Mouse (Mus musculus): ENCODE measurements around the gene Grik3. TPM values are rescaled to one million over a fixed set of nuclear protein-coding genes. Genes with fewer than 3 reads are reported as not detected.

The Grik3 gene
- polyA plus RNA-seq, 1 experiment from 2014 or later = 8.0 TPM

GRCm38 (mm10) chr4:125700331-125700730 lies 209.8 kb downstream of the Grik3 start:
- H3K4me3 ChIP-seq (replicated peaks; ENCODE audit: low read length) = no peak overlapping the region
- H3K4me1 ChIP-seq (replicated peaks; ENCODE audit: control insufficient read depth, insufficient read depth, low read length) = peaks cover 72% of the 10 kb centered on the region
- H3K9ac ChIP-seq (replicated peaks; ENCODE audit: low read depth, low read length) = no peak overlapping the region
- no peak overlapping the region for H3K4me2 ChIP-seq (ENCODE audit: low read length)
- no peak overlapping the region for H3K27ac ChIP-seq (ENCODE audit: low read length)
- no peaks in the 10 kb centered on the region; the same call in 1 of the 2 replicates for H3K27me3 ChIP-seq (replicated peaks; ENCODE audit: control insufficient read depth, insufficient read depth, low read length)
- 0 out of 2 replicates have a peak, but pooled peaks cover 3% of the 10 kb centered on the region for H3K36me3 ChIP-seq (ENCODE audit: control insufficient read depth, insufficient read depth)
- no peaks in the 10 kb centered on the region for H3K9me3 ChIP-seq (ENCODE audit: control insufficient read depth, low read length)
- 35% methylated on average over 8 of the region's 8 CpGs for WGBS
- ATAC-seq = no peak

- Histone ChIP-seq H3K4me2 (ENCODE audit: low read length) (no peak overlapping the region), H3K27me3 (replicated peaks; ENCODE audit: control insufficient read depth, insufficient read depth, low read length) (no peaks in the 10 kb centered on the region), H3K36me3 (ENCODE audit: control insufficient read depth, insufficient read depth) (peaks cover 3% of the 10 kb centered on the region; the same call in 1 of the 2 replicates), H3K9ac (replicated peaks; ENCODE audit: low read depth, low read length) (no peak overlapping the region), H3K9me3 (ENCODE audit: control insufficient read depth, low read length) (no peaks in the 10 kb centered on the region), H3K4me3 (replicated peaks; ENCODE audit: low read length) (no peak overlapping the region), H3K4me1 (replicated peaks; ENCODE audit: control insufficient read depth, insufficient read depth, low read length) (peaks cover 55% of the 10 kb centered on the region), H3K27ac (ENCODE audit: low read length) (peak overlapping the region; percentile 70)
- peak; percentile 89 for ATAC-seq
- 30% methylated on average over 12 of the region's 12 CpGs for WGBS
Measured at GRCm38 (mm10) chr4:125702607-125703309, 212.3 kb downstream of the Grik3 start.

- Histone ChIP-seq H3K9ac (replicated peaks; ENCODE audit: low read depth, low read length) (no peak overlapping the region), H3K27me3 (replicated peaks; ENCODE audit: control insufficient read depth, insufficient read depth, low read length) (no peaks in the 10 kb centered on the region), H3K4me2 (ENCODE audit: low read length) (no peak overlapping the region), H3K4me1 (replicated peaks; ENCODE audit: control insufficient read depth, insufficient read depth, low read length) (peaks cover 49% of the 10 kb centered on the region), H3K36me3 (ENCODE audit: control insufficient read depth, insufficient read depth) (peaks cover 3% of the 10 kb centered on the region; the same call in 1 of the 2 replicates), H3K27ac (ENCODE audit: low read length) (peak overlapping the region; percentile 70), H3K9me3 (ENCODE audit: control insufficient read depth, low read length) (no peaks in the 10 kb centered on the region), H3K4me3 (replicated peaks; ENCODE audit: low read length) (no peak overlapping the region)
- ATAC-seq = no peak
- 20% methylated on average over 4 of the region's 4 CpGs for WGBS
Measured at GRCm38 (mm10) chr4:125703310-125703690, 212.8 kb downstream of the Grik3 start.

GRCm38 (mm10) chr4:125705746-125706145 lies 215.2 kb downstream of the Grik3 start:
- WGBS = 22% methylated on average over 8 of the region's 8 CpGs
- Histone ChIP-seq H3K27ac (ENCODE audit: low read length) (no peak overlapping the region), H3K9me3 (ENCODE audit: control insufficient read depth, low read length) (no peaks in the 10 kb centered on the region), H3K4me2 (ENCODE audit: low read length) (no peak overlapping the region), H3K4me1 (replicated peaks; ENCODE audit: control insufficient read depth, insufficient read depth, low read length) (peaks cover 31% of the 10 kb centered on the region), H3K4me3 (replicated peaks; ENCODE audit: low read length) (no peak overlapping the region), H3K9ac (replicated peaks; ENCODE audit: low read depth, low read length) (no peak overlapping the region), H3K36me3 (ENCODE audit: control insufficient read depth, insufficient read depth) (peaks cover 3% of the 10 kb centered on the region; the same call in 1 of the 2 replicates), H3K27me3 (replicated peaks; ENCODE audit: control insufficient read depth, insufficient read depth, low read length) (no peaks in the 10 kb centered on the region)
- peak; percentile 36; the same call in 1 of the 2 replicates for ATAC-seq

GRCm38 (mm10) chr4:125709716-125710115 lies 219.2 kb downstream of the Grik3 start:
- no peak overlapping the region for H3K9ac ChIP-seq (replicated peaks; ENCODE audit: low read depth, low read length)
- H3K27me3 ChIP-seq (replicated peaks; ENCODE audit: control insufficient read depth, insufficient read depth, low read length) = no peaks in the 10 kb centered on the region
- H3K4me2 ChIP-seq (ENCODE audit: low read length) = no peak overlapping the region
- H3K27ac ChIP-seq (ENCODE audit: low read length) = no peak overlapping the region
- 81% methylated on average over 10 of the region's 10 CpGs for whole genome bisulfite sequencing
- no peak for ATAC-seq
- peaks cover 7% of the 10 kb centered on the region; the same call in 1 of the 2 replicates for H3K4me1 ChIP-seq (replicated peaks; ENCODE audit: control insufficient read depth, insufficient read depth, low read length)
- no peaks in the 10 kb centered on the region for H3K9me3 ChIP-seq (ENCODE audit: control insufficient read depth, low read length)
- H3K4me3 ChIP-seq (replicated peaks; ENCODE audit: low read length) = no peak overlapping the region
- no peaks in the 10 kb centered on the region; the same call in 1 of the 2 replicates for H3K36me3 ChIP-seq (ENCODE audit: control insufficient read depth, insufficient read depth)

- Histone ChIP-seq H3K36me3 (ENCODE audit: control insufficient read depth, insufficient read depth) (no peaks in the 10 kb centered on the region), H3K4me1 (replicated peaks; ENCODE audit: control insufficient read depth, insufficient read depth, low read length) (peaks cover 30% of the 10 kb centered on the region), H3K27ac (ENCODE audit: low read length) (no peak overlapping the region), H3K27me3 (replicated peaks; ENCODE audit: control insufficient read depth, insufficient read depth, low read length) (peaks cover 3% of the 10 kb centered on the region; the same call in 1 of the 2 replicates), H3K4me2 (ENCODE audit: low read length) (no peak overlapping the region), H3K9me3 (ENCODE audit: control insufficient read depth, low read length) (no peaks in the 10 kb centered on the region), H3K9ac (replicated peaks; ENCODE audit: low read depth, low read length) (no peak overlapping the region), H3K4me3 (replicated peaks; ENCODE audit: low read length) (no peak overlapping the region)
- 9% methylated on average over 5 of the region's 6 CpGs for WGBS
- peak; percentile 27; the same call in 1 of the 2 replicates for ATAC-seq
Measured at GRCm38 (mm10) chr4:125717881-125718280, 227.4 kb downstream of the Grik3 start.

GRCm38 (mm10) chr4:125718429-125719140 lies 228.1 kb downstream of the Grik3 start:
- WGBS = 19% methylated on average over 18 of the region's 18 CpGs
- Histone ChIP-seq H3K27me3 (replicated peaks; ENCODE audit: control insufficient read depth, insufficient read depth, low read length) (peaks cover 3% of the 10 kb centered on the region; the same call in 1 of the 2 replicates), H3K36me3 (ENCODE audit: control insufficient read depth, insufficient read depth) (no peaks in the 10 kb centered on the region), H3K9me3 (ENCODE audit: control insufficient read depth, low read length) (no peaks in the 10 kb centered on the region), H3K4me2 (ENCODE audit: low read length) (no peak overlapping the region), H3K4me1 (replicated peaks; ENCODE audit: control insufficient read depth, insufficient read depth, low read length) (peaks cover 30% of the 10 kb centered on the region), H3K27ac (ENCODE audit: low read length) (no peak overlapping the region), H3K9ac (replicated peaks; ENCODE audit: low read depth, low read length) (no peak overlapping the region), H3K4me3 (replicated peaks; ENCODE audit: low read length) (no peak overlapping the region)
- peak; percentile 51 for ATAC-seq

- WGBS = 95% methylated on average over 1 of the region's 1 CpGs
- H3K36me3 ChIP-seq (ENCODE audit: control insufficient read depth, insufficient read depth) = no peaks in the 10 kb centered on the region
- H3K27ac ChIP-seq (ENCODE audit: low read length) = no peak overlapping the region
- H3K27me3 ChIP-seq (replicated peaks; ENCODE audit: control insufficient read depth, insufficient read depth, low read length) = peaks cover 22% of the 10 kb centered on the region
- H3K4me1 ChIP-seq (replicated peaks; ENCODE audit: control insufficient read depth, insufficient read depth, low read length) = peaks cover 11% of the 10 kb centered on the region
- ATAC-seq = no peak
- H3K4me2 ChIP-seq (ENCODE audit: low read length) = no peak overlapping the region
- no peaks in the 10 kb centered on the region for H3K9me3 ChIP-seq (ENCODE audit: control insufficient read depth, low read length)
- H3K9ac ChIP-seq (replicated peaks; ENCODE audit: low read depth, low read length) = no peak overlapping the region
- no peak overlapping the region for H3K4me3 ChIP-seq (replicated peaks; ENCODE audit: low read length)
Measured at GRCm38 (mm10) chr4:125726241-125726640, 235.7 kb downstream of the Grik3 start.

GRCm38 (mm10) chr4:125727030-125727429 lies 236.5 kb downstream of the Grik3 start:
- Histone ChIP-seq H3K9me3 (ENCODE audit: control insufficient read depth, low read length) (no peaks in the 10 kb centered on the region), H3K4me3 (replicated peaks; ENCODE audit: low read length) (no peak overlapping the region), H3K27me3 (replicated peaks; ENCODE audit: control insufficient read depth, insufficient read depth, low read length) (peaks cover 26% of the 10 kb centered on the region), H3K27ac (ENCODE audit: low read length) (no peak overlapping the region), H3K36me3 (ENCODE audit: control insufficient read depth, insufficient read depth) (no peaks in the 10 kb centered on the region), H3K9ac (replicated peaks; ENCODE audit: low read depth, low read length) (no peak overlapping the region), H3K4me2 (ENCODE audit: low read length) (no peak overlapping the region), H3K4me1 (replicated peaks; ENCODE audit: control insufficient read depth, insufficient read depth, low read length) (peaks cover 11% of the 10 kb centered on the region)
- no peak for ATAC-seq
- 27% methylated on average over 10 of the region's 10 CpGs for WGBS

Measured in forebrain, embryonic 16.5 days (tissue).